Mouse (Mus musculus) 3134 (cell line): ENCODE measurements at regions not wholly inside any gene's neighbourhood (a gene's known extent, or its start where the extent isn't known, plus 50 kb on each side); places are given as distances from the start of the nearest gene placed in this dataset.

Experiments
- DNase-seq: peaks from one replicate; pipeline ENCODE4 v3.0.0-alpha.2; 2011; ENCODE audit warnings: low spot score; ENCODE audit not compliant: insufficient read length; ENCODE audit errors: extremely low read depth

DNA sequence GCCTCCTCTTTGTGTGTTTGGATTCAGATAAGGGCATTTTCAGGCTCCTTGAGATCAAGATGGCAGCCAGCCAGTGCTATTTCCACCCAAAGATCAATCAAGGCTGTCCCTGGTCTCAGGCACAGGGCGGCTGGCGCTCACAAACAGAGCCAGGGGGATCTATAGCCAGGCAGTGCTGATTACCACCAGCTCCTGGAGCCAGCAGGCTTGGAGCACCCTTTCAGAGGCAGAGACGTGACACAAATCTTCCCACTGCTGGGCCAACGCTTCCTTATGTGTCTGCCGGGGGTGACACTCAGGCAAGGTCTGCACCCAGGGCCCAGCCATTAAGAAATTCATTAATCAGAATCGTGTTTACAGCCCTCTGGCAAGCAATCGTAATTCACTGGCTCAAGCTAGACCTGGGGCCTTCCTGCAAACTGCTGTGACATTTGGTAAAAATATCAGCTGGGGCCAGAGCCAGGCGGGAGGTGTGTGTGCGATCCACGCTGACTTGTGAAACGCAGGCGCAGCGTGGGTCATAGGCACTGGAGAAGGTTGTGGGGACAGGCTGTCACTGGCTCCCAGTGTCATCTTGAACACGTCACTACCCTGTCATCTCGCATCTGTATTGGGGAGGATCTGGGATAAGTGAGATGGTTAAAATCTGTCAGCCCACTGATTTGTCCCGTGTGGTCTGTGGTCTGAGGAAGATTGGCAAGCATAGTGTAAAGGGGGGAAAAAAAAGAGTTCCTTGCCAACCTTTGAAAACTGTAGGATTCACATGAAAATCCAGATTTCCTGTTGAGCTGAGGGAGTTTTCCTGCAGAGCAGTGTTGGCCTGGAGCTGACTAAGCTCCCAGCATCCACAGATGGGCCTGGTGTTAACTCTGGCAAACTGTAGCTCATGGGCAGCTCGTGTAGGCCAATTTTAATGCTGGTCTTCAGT is 56.5 kb upstream of the Tle3 start:
- DNase-seq, result peak; percentile 73

DNA sequence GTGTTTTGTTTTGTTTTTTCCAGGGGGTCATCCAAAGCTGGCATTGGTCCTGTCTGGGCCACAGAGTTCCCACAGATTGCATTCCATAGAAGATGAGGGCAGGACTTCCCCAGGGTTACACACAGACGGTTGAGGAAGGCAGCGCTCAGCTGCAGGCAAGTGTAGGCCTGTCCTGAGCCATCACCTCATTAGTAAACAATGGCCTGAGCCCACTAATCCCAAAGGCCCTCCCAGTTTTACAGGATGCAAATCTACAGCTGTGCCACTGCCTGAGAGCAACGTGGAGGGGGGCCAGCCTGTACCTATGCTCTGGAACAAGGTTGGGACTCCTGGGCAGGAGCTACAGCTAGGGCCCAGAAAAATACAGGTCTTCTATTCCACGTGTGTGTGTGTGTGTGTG is 55.7 kb upstream of the Tle3 start:
- no peak for DNase-seq

DNA sequence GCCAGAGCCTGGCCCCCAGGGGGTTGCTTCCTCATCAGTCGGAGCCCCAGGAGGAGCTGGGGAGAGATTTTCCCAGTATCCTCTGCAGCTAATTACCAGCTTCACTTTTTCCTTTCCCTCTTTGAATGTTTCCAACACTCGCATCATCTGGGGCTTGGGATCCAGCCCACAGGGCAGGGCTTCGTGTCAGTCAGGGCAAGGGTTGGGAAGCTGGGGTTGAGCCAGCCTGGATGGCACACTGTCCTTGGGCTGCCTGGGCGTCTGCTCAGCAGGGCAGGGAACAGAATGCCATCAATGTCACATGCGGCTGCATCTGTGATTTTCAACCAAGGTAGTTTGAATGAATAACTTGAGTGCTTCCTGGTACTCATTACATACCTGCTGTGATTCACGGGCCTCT is 52.4 kb upstream of the Tle3 start:
- no peak for DNase-seq

DNA sequence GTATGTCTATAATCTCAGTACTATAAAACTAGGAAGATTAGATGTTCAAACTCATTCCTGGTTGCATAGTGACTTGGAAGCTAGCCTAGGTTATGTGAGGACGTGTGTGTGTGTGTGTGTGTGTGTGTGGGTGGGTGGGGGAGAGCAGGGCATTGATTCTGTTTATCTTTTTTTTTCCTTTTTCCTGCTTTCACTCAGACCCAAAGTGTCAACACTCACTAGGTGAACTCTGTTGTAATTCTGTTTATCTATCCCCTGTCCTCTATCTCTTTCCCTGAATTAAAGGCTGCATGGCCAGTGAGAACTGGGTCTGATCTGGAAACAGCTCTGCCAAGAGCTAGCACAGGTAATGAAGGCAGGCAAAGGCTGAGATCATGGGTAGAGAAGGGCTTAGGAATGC is 50.9 kb upstream of the Tle3 start:
- no peak for DNase-seq

DNA sequence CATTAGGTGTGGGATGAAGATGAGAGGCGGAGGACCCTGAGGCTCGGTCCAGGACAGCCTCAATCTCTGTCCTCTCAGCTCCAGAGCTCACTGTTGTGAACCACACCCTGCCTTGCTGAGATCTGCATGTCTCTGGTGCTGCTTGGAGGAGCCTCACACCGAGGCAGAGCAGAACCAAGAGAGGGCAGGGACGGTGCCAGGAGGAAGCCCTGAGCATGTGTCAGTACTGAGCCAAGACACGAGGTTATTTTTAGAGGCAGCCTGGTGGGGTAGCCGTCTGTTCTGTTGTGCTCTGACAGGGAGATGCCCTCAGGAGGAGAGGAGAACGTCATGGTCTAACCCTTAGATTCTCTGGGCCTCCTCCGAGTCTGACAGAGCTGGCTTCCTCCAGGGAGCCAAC is 50.3 kb upstream of the Tle3 start:
- DNase-seq, result no peak

DNA sequence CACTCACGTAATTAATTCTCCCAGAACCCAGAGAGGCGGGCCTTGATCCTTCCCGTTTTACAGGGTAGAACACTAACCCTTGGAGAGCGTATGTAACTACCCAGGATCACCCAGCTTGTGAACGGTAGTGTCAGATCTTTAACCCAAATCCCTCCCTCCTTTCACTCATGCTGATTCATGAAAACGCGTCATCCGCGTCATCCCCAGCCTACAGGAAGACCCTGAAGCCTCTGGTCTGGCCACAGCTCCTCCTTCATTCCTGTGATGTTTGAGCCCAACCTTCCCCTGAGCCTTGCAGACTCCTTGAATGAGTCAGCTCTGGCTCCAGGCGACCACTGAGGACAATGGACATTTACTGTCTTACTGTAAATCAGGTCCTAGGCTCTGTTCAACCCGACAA is 49.8 kb upstream of the Tle3 start:
- DNase-seq, result peak; percentile 82
